Mouse (Mus musculus): ENCODE results near the gene Dusp16.

Dusp16 gene

GRCm38 (mm10) chr6:134792141-134793045 lies at the start of gene Dusp16:
Dusp16 (minus strand) TSS chr6:134792625.
- DNase-seq (ENCODE audit: low spot score in 2 of 2): peak; percentile 20 to 57

DNA sequence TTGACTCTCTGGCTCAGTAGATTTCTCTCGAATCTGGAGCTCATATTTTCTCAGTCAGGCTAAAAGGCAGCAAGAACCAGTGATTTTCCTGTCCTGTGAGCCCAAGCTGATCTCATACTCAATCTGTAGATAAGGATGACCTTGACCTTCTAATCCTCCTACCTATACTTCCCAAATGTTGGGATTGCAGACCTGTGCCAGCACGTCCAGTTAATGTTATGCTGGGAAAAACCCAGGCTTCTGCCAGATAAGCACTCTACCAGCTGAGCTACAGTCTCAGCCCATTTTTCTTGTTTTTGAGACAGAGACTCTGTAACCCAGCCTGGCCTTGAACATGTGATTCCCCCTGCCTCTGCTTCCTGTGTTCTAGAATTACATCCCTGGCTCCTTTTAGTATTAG lies 47.9 kb upstream of the Dusp16 start:
- DNase-seq (ENCODE audit: low spot score in 2 of 2): no peak

DNA sequence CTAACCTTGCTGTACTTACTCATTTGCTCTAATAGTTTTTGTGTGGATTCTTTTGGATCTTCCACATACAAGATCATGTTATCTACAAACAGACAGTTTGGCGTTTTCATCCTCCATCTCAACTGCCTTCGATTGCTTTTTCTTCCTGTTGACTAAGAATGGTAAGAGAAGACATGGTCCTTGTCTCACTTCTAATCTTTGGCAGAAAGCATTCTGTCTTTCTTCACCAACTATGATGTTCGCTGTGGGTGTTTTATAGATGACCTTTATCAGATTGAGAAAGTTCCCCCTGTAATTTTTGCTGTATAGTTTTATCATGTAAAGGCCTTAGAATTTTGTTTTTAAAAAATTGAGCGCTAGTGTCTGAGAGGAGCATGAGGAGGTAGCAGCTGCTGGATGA lies 45.7 kb upstream of the Dusp16 start:
- no peak for DNase-seq (ENCODE audit: low spot score in 2 of 2)

- no peak for DNase-seq (ENCODE audit: low spot score in 2 of 2)
Observed at GRCm38 (mm10) chr6:134834585-134835251, 42.3 kb upstream of the Dusp16 start.

DNA sequence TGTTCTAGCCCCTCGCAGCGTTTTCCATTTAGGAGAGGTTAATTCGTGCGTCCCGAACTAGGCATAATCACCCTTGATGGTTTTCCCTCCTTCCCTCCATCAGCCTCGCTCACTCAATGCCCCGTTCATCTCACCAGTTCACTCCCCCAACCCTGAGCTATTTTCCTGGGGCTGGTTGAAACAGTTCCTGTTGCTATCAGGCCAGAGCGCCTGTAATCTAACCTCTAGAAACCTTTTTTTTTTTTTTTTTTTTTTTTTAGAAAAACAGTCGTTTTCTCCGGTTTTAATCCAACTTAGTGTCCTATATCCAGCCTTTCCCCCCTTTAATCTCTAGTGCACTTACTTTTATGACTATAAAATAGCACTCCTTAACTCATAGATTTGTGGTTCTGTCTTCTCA lies 38.4 kb upstream of the Dusp16 start:
- no peak for DNase-seq (ENCODE audit: low spot score in 2 of 2)

DNA sequence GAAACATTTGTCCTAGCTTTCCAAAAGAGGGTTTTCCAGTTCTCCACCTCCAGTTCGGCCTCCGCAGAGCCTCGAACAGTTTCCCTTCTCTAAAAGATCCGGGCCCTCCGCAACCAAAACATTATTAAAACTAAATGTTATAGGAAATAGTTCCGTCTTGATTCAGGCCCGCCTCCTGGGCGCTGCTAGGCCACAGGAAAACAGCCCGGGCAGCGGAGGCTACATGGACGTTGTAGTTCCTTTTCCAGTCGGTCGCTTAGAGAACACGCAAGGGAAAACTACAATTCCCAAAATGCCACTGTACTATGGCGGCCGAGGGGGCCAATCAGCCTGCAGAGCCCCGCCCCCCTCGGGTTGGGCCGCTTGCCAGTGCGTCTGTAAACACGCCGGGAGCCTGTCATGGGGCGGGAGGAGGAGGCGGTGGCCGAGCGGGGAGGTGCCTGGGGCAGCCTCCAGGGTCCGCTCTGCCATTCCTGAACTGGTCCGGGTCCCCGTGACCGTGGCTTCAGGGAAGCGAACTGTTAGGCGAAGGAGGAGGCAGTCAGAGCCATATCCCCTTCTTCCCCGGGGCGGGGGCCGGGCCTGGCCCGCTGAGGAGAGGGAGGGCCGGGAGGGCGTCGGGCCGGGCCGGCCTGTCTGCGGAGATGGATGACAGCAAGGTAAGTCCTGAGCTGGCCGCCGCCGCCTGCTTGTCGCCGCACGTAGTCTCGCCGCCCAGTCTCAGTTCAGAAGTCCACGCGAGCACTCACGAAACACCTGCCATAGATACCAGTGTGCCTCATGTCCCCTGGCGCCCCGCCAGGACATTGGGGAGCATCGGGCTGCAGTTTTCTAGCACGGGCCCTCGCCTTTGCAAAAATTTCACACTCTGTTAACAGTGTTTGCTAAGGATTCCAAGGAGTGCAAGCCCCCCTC lies 37.6 kb upstream of the Dusp16 start, which contains the start of gene Crebl2:
Crebl2 (plus strand) TSS at position 369 of the 915 bp plus-strand sequence.
- DNase-seq (ENCODE audit: low spot score in 2 of 2): peak; percentile 100

- DNase-seq (ENCODE audit: low spot score in 2 of 2): no peak
Observed at GRCm38 (mm10) chr6:134822844-134823243, 30.4 kb upstream of the Dusp16 start.

GRCm38 (mm10) chr6:134820411-134820810 lies 28.0 kb upstream of the Dusp16 start:
- no peak for DNase-seq (ENCODE audit: low spot score in 2 of 2)

GRCm38 (mm10) chr6:134819741-134820140 lies 27.3 kb upstream of the Dusp16 start:
- DNase-seq (ENCODE audit: low spot score in 2 of 2): no peak

GRCm38 (mm10) chr6:134817051-134817928 lies 24.9 kb upstream of the Dusp16 start:
- no peak for DNase-seq (ENCODE audit: low spot score in 2 of 2)

DNA sequence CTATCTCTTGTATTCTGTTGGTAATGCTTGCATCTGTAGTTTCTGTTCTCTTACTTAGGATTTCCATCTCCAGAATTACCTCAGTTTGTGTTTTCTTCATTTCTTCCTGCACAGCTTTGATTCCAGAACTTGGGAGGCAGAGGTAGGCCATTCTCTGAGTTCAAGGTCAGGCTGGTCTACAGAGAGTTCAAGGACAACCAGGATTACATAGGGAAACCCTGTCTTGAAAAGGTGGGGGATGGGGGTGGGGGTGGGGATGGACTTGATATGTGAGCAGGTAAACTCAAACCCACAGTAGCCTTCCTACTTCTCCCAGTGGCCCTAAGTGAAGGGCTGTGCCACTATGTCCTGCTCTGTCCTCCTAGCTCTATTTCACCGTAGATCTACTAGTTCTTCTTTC lies 20.6 kb upstream of the Dusp16 start:
- no peak for DNase-seq (ENCODE audit: low spot score in 2 of 2)

- no peak for DNase-seq (ENCODE audit: low spot score in 2 of 2)
Observed at GRCm38 (mm10) chr6:134807794-134808193, 15.4 kb upstream of the Dusp16 start.

GRCm38 (mm10) chr6:134807091-134807490 lies 14.7 kb upstream of the Dusp16 start:
- no peak for DNase-seq (ENCODE audit: low spot score in 2 of 2)

GRCm38 (mm10) chr6:134806130-134806529 lies 13.7 kb upstream of the Dusp16 start:
- no peak for DNase-seq (ENCODE audit: low spot score in 2 of 2)

DNA sequence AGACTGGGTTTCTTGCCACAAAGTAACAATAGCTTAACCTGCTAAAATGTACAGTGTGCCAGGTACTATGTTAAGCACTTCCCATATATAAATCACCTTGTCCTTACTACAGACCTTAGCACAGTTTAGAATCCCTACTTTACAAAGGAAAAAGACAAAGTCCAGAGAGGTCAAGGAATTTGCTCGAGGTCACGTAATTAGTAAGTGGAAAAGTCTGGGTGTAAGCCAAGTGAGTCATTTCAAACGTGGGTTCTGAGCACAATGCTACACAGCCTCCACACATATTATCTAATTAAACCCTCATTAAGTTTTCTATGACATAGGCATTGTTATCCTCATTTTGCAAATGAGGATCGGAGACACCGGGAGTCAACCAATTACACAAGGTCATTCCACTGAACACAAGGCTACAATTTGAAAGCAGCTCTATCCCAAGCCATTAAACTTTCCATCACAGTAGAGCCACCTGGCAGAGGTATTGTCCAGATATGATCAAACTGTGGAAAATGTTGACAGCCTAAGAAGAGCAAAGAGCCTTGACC lies 12.4 kb upstream of the Dusp16 start:
- no peak for DNase-seq (ENCODE audit: low spot score in 2 of 2)

DNA sequence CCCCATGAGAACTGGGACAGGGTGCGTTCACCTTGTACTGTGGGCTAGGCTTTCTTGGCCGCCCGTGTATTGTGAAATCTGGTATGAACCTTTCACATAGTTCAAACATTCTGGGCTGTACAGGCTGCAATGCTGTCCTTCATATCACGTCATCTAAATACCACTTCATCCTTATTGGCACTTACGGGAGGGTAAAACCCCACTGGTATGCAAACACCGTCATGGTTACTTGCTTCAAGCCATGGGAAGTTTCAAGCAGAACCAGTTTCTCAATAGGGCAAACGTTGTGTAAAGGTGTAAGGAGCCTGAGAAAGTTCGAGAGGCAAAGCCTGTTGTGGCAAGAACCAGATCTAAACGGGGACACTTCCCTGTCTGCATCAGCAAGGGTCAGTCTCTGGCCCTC lies 10.2 kb upstream of the Dusp16 start:
- DNase-seq (ENCODE audit: low spot score in 2 of 2): no peak

DNA sequence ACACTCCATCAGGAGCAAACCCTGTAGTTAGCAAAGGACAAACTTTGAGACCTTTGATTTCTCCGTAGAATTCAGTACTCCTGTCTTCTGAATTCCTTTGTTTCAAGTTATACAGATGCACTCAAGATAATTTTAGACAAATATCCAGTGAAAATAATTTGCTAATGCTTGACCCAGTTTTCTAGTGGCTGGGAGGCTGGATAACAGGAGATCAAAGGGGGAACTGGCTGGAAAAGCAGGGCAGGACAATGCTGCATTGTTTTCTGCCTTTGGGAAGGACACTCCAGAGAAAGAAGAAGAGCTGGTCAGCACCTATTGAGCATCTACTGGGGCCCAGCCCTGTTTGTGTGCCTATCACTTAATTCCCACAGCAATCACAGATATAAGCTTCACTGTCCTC lies 9.1 kb upstream of the Dusp16 start:
- no peak for DNase-seq (ENCODE audit: low spot score in 2 of 2)

DNA sequence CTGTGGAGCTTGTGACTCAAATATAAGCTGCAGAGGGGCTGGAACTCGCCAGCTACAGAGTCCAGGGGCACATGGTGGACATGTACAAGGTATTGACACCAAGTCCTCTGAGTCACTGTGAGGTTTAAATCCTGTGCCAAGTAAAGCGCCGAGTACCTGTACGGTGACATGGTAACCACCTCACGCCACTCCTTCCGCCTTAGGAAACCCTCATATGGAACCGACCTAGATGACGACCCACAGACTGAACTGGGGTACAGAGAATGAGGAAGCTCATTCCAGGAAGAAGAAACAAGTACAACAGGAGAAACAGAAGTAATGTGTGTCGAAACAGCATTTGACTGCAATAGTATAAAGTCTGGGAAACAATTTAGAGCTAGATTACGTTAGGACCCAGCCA lies 3.9 kb upstream of the Dusp16 start:
- DNase-seq (ENCODE audit: low spot score in 2 of 2): no peak

DNA sequence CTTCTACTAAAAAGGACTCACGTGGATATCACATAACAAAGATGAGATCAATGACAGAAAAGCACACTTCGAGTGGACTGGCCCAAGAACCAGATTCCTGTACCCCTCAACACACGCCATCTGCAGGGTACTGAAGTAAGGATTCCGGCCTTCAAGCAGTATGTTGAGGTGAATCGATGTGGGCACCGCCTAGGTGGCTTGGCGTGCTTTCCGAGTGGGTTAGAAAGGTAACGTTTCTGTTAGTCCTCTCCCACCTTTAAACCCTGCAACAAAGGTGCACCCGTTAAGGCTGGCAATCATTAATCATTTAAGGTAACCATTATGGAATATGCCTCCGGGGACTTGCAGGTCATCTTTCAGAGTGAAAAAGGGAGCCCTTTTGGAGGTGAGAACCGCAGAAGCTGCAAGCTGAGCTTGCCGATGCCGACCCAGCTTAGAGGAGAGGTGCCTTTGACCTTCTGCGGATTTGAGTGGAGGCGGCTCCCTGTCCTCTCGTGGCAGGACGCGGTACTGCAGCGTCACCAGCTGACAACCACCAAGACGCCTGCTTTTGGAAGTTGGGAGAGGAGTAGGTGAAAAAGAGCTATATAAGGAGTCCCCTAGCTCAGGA lies 1.6 kb upstream of the Dusp16 start:
- DNase-seq (ENCODE audit: low spot score in 2 of 2): peak; percentile 69
